Mouse (Mus musculus) brain, embryonic 14.5 days (tissue): ENCODE data around the gene Smim22. TPM values are rescaled to one million over a fixed set of nuclear protein-coding genes. Genes with fewer than 3 reads are reported as not detected.
A peak's percentile ranks its signal among the peaks of the same experiment; 100 is the strongest.

ENCODE experiments used
- DNase-seq: peaks from one replicate; pipeline ENCODE4 v3.0.0-alpha.2; 2011; ENCODE audit warnings: low read depth
- CTCF ChIP-seq: fragments of 200-500 bp; IDR thresholded peaks from 2 replicates; pipeline ENCODE4 v1.5.1; 2012; ENCODE audit warnings: inconsistent platforms, mild to moderate bottlenecking, moderate library complexity, borderline replicate concordance; ENCODE audit not compliant: insufficient read depth, insufficient read length; ENCODE audit errors: extremely low read depth
- POLR2A ChIP-seq: fragments of 200-500 bp; IDR thresholded peaks from 2 replicates; pipeline ENCODE4 v1.6.1; 2012; ENCODE audit warnings: mild to moderate bottlenecking, inconsistent platforms, borderline replicate concordance; ENCODE audit not compliant: poor library complexity, insufficient read depth, insufficient read length, severe bottlenecking; ENCODE audit errors: extremely low read depth
- polyA plus RNA-seq: library from polyadenylated mRNA; depleted of rRNA; stranded (reverse); fragments of >200 nt; gene quantifications from 2 replicates; pipeline ENCODE4 v1.2.3, GENCODE M21; 2012; rRNA removed

Gene Smim22
- polyA plus RNA-seq, 1 experiment, result 1.6 TPM

DNA sequence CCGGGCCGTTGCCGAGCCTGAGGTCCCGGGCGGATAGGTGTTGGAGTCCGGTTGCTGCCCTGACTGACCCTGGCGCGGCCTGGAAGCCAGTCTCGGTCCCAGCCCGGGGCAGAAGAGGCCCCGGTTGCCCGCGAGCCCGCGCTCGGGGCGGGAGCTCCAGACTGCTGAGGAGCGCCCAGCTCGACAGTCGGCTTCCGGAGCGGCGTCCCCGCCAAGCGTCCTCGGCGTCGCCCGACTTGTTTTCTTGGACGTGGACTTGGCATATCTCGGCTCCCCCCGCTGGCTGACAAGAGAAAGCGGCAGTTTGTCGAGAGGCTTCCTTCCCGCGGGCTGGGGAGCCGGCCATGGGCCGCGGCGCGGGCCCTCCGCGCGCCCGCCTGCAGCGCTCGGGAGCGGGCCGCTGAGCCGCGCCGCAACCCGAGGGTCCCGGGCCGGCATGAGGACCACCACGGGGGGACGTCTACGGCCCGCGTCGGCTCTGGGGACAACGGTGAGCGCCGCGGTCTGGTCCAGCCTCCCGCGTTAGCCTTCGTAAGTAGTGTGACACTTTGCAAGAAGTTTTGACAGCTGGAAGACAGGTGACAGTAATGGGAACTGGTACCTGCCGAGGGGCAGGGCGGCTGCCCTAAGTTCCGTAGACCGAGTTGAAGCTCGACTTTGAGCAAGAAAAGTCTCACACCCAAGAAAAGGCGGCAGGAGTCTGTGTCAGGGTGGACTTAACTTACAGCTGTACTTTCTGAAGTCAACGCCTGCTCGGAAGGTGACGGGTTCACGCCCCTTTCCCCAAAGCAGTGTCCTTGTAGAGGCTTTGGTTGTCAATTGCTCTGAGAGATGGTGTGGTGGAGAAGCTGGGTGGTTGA lies 43.4 kb downstream of the Smim22 start:
- peak; percentile 85 for DNase-seq
- TF ChIP-seq POLR2A (no peak), CTCF (peak; percentile 7; the same call in 1 of the 2 replicates)

Other genes starting within 250 kb of the Smim22 start
- 91.1 and 116 TPM in 2 replicates for gene Cdip1, start 217.0 kb upstream of the Smim22 start, polyA plus RNA-seq
- not detected in 2 replicates for gene 4930562C15Rik, start 171.9 kb upstream of the Smim22 start, polyA plus RNA-seq
- 25.7 and 46.5 TPM in 2 replicates for gene Ubald1, start 127.0 kb upstream of the Smim22 start, polyA plus RNA-seq
- gene Mgrn1, start 121.0 kb upstream of the Smim22 start, polyA plus RNA-seq, result 152 and 169 TPM in 2 replicates
- 102 and 141 TPM in 2 replicates for gene Nudt16l1, start 68.5 kb upstream of the Smim22 start, polyA plus RNA-seq
- gene Anks3, start 43.1 kb upstream of the Smim22 start, polyA plus RNA-seq, result 99.8 and 131 TPM in 2 replicates
- gene Sept12, start 9.4 kb upstream of the Smim22 start, polyA plus RNA-seq, result not detected in 2 replicates
- 149 and 158 TPM in 2 replicates for gene Rogdi, start 6.3 kb downstream of the Smim22 start, polyA plus RNA-seq
- 169 and 172 TPM in 2 replicates for gene Glyr1, start 42.6 kb downstream of the Smim22 start, polyA plus RNA-seq
- 35.0 and 37.6 TPM in 2 replicates for gene Ubn1, start 42.8 kb downstream of the Smim22 start, polyA plus RNA-seq
- 0.71 and 1.2 TPM in 2 replicates for gene Ppl, start 125.1 kb downstream of the Smim22 start, polyA plus RNA-seq
- 1.1 and 1.7 TPM in 2 replicates for gene Sec14l5, start 139.8 kb downstream of the Smim22 start, polyA plus RNA-seq
- 12.9 and 13.5 TPM in 2 replicates for gene Nagpa, start 196.7 kb downstream of the Smim22 start, polyA plus RNA-seq
- 14.9 and 16.2 TPM in 2 replicates for gene AU021092, start 215.0 kb downstream of the Smim22 start, polyA plus RNA-seq
- 42.9 and 56.6 TPM in 2 replicates for gene Alg1, start 226.3 kb downstream of the Smim22 start, polyA plus RNA-seq
- 11.2 and 13.8 TPM in 2 replicates for gene Eef2kmt, start 248.7 kb downstream of the Smim22 start, polyA plus RNA-seq